Mouse (Mus musculus) mature B cell (primary cell): Measurements from ENCODE around the gene Mrvi1.

ENCODE experiments used
- in situ Hi-C: fragments of 300-500 bp; cut with MboI; formaldehyde crosslinking; loops from 2 replicates; pipeline ENCODE4 v1.14.3; 2019

The Mrvi1 gene

GRCm38 (mm10) chr7:110881746-110882333, 100.4 kb downstream of the Mrvi1 start:
- in situ Hi-C loops: no loop called here

GRCm38 (mm10) chr7:110878028-110878427, 104.2 kb downstream of the Mrvi1 start:
- in situ Hi-C loops: no loop called here

GRCm38 (mm10) chr7:110876965-110877364, 105.3 kb downstream of the Mrvi1 start:
- in situ Hi-C loops: no loop called here

GRCm38 (mm10) chr7:110868807-110869206, 113.5 kb downstream of the Mrvi1 start:
- in situ Hi-C loops: no loop called here

- in situ Hi-C loops: no loop called here
Observed at GRCm38 (mm10) chr7:110867116-110867515, 115.1 kb downstream of the Mrvi1 start.

- in situ Hi-C loops: no loop called here
Observed at GRCm38 (mm10) chr7:110866021-110866420, 116.2 kb downstream of the Mrvi1 start.

GRCm38 (mm10) chr7:110865570-110865969, 116.7 kb downstream of the Mrvi1 start:
- in situ Hi-C loops: no loop called here

GRCm38 (mm10) chr7:110865038-110865437, 117.2 kb downstream of the Mrvi1 start:
- in situ Hi-C loops: no loop called here

GRCm38 (mm10) chr7:110862751-110863289, 119.4 kb downstream of the Mrvi1 start, which contains the start of gene Lyve1:
TSS of gene Lyve1 (minus strand) at chr7:110863239.
- in situ Hi-C loops: no loop called here

- in situ Hi-C loops: no loop called here
Observed at GRCm38 (mm10) chr7:110860129-110860528, 122.1 kb downstream of the Mrvi1 start.

- in situ Hi-C loops: no loop called here
Observed at GRCm38 (mm10) chr7:110855604-110856003, 126.7 kb downstream of the Mrvi1 start.

GRCm38 (mm10) chr7:110854927-110855546, 127.2 kb downstream of the Mrvi1 start:
- in situ Hi-C loops: no loop called here

GRCm38 (mm10) chr7:110854519-110854918, 127.7 kb downstream of the Mrvi1 start:
- in situ Hi-C loops: no loop called here

GRCm38 (mm10) chr7:110853611-110854010, 128.7 kb downstream of the Mrvi1 start:
- in situ Hi-C loops: no loop called here

- in situ Hi-C loops: no loop called here
Observed at GRCm38 (mm10) chr7:110851541-110852203, 130.6 kb downstream of the Mrvi1 start.

GRCm38 (mm10) chr7:110848371-110848770, 133.9 kb downstream of the Mrvi1 start:
- in situ Hi-C loops: loop anchor here (5.0 kb wide), 1 partner anchor 74 kb away; no protein-coding TSS in a partner anchor

GRCm38 (mm10) chr7:110847321-110847720, 134.9 kb downstream of the Mrvi1 start:
- in situ Hi-C loops: loop anchor here (5.0 kb wide), 1 partner anchor 75 kb away; no protein-coding TSS in a partner anchor

GRCm38 (mm10) chr7:110843916-110844874, 138.1 kb downstream of the Mrvi1 start, which contains the start of gene Rnf141:
TSS of gene Rnf141 (minus strand) at chr7:110844457.
- in situ Hi-C loops: no loop called here

- in situ Hi-C loops: no loop called here
Observed at GRCm38 (mm10) chr7:110840332-110840731, 141.9 kb downstream of the Mrvi1 start.

GRCm38 (mm10) chr7:110834522-110834921, 147.7 kb downstream of the Mrvi1 start:
- in situ Hi-C loops: no loop called here

- in situ Hi-C loops: no loop called here
Observed at GRCm38 (mm10) chr7:110834018-110834417, 148.2 kb downstream of the Mrvi1 start.
